Mouse (Mus musculus) CH12.LX (cell line): Measurements from ENCODE around the gene Kiz. TPM values are rescaled to one million over a fixed set of nuclear protein-coding genes. Genes with fewer than 3 reads are reported as not detected.

Experiments
- DNase-seq: peaks from one replicate; pipeline ENCODE4 v3.0.0-alpha.2; 2013; ENCODE audit errors: extremely low read depth
- H3K27ac ChIP-seq: 2 replicates; pipeline ENCODE4 v1.5.1; 2012; ENCODE audit warnings: low read depth, mild to moderate bottlenecking, control low read depth, moderate library complexity; ENCODE audit not compliant: insufficient read depth
- H3K27me3 ChIP-seq: replicated peaks from 2 replicates; pipeline ENCODE3; 2012; ENCODE audit warnings: inconsistent platforms
- H3K36me3 ChIP-seq, 2 experiments: replicated peaks in 1 of 2; 2 replicates each; pipeline versions ENCODE3 to v1.6.1; 2012; ENCODE audit warnings: inconsistent platforms in 1 of 2, low read length in 1 of 2, mild to moderate bottlenecking in 1 of 2, mixed read lengths in 1 of 2, moderate library complexity in 1 of 2; ENCODE audit not compliant: control insufficient read depth in 1 of 2, insufficient read depth in 1 of 2
- H3K4me1 ChIP-seq, 2 experiments: 2 replicates each; pipeline ENCODE4 v1.6.1; 2012; ENCODE audit warnings: inconsistent platforms in 1 of 2, moderate library complexity in 1 of 2; ENCODE audit not compliant: insufficient read depth in 2 of 2, control insufficient read depth in 1 of 2
- H3K4me2 ChIP-seq: 2 replicates; pipeline ENCODE4 v1.6.1; 2012; ENCODE audit warnings: low read depth, mild to moderate bottlenecking, control low read depth; ENCODE audit not compliant: poor library complexity, insufficient read depth, severe bottlenecking
- H3K4me3 ChIP-seq, 3 experiments: fragments of 150-350 bp in 1 of 3; sonication (generic) in 1 of 3; replicated peaks in 1 of 3; 2 replicates each; pipeline versions ENCODE3 to v1.5.1; 2011 to 2012; ENCODE audit warnings: low read depth in 2 of 3, low read length in 2 of 3, mild to moderate bottlenecking in 2 of 3, moderate library complexity in 2 of 3, control low read depth in 1 of 3, improper control_type of control experiment in 1 of 3, inconsistent platforms in 1 of 3, mixed read lengths in 1 of 3; ENCODE audit not compliant: poor library complexity in 1 of 3
- H3K79me2 ChIP-seq: replicated peaks from 2 replicates; pipeline ENCODE4 v1.6.1; 2012; ENCODE audit warnings: mild to moderate bottlenecking, moderate library complexity; ENCODE audit not compliant: control insufficient read depth, poor library complexity, insufficient read depth, severe bottlenecking; ENCODE audit errors: extremely low read depth
- H3K9ac ChIP-seq: 2 replicates; pipeline ENCODE4 v1.6.1; 2012; ENCODE audit warnings: low read depth, mild to moderate bottlenecking, control low read depth, moderate library complexity; ENCODE audit not compliant: insufficient read depth
- H3K9me3 ChIP-seq: replicated peaks from 2 replicates; pipeline ENCODE3; 2012; ENCODE audit warnings: low read length, inconsistent platforms, mixed read lengths
- BHLHE40 ChIP-seq: IDR thresholded peaks from 2 replicates; pipeline ENCODE4 v1.6.1; 2011; ENCODE audit warnings: mild to moderate bottlenecking, low read depth, low read length, improper control_type of control experiment
- CHD1 ChIP-seq: IDR thresholded peaks from 2 replicates; pipeline ENCODE4 v1.6.1; 2012; ENCODE audit warnings: low read depth, low read length, improper control_type of control experiment, inconsistent platforms
- CHD2 ChIP-seq: IDR thresholded peaks from 2 replicates; pipeline ENCODE4 v1.6.1; 2011; ENCODE audit warnings: low read length, improper control_type of control experiment
- CTCF ChIP-seq, 2 experiments: IDR thresholded peaks in 1 of 2; conservative IDR thresholded peaks in 1 of 2; 2 replicates each; pipeline ENCODE4 v1.5.1; 2011 to 2012; ENCODE audit warnings: low read depth in 2 of 2, low read length in 2 of 2, improper control_type of control experiment in 1 of 2, inconsistent platforms in 1 of 2, mild to moderate bottlenecking in 1 of 2, moderate library complexity in 1 of 2
- EP300 ChIP-seq: IDR thresholded peaks from 2 replicates; pipeline ENCODE4 v1.6.1; 2011; ENCODE audit warnings: low read length, improper control_type of control experiment
- ETS1 ChIP-seq: conservative IDR thresholded peaks from 2 replicates; pipeline ENCODE4 v1.6.1; 2012; ENCODE audit warnings: low read depth, mild to moderate bottlenecking, inconsistent platforms, low read length, improper control_type of control experiment, moderate library complexity
- HCFC1 ChIP-seq: IDR thresholded peaks from 2 replicates; pipeline ENCODE4 v1.6.1; 2012; ENCODE audit warnings: low read depth, mild to moderate bottlenecking, inconsistent platforms, low read length, improper control_type of control experiment
- JUN ChIP-seq: IDR thresholded peaks from 2 replicates; pipeline ENCODE4 v1.6.1; 2011; ENCODE audit warnings: low read depth, mild to moderate bottlenecking, low read length, improper control_type of control experiment, moderate library complexity; ENCODE audit not compliant: insufficient read depth
- JUND ChIP-seq: conservative IDR thresholded peaks from 2 replicates; pipeline ENCODE4 v1.6.1; 2011; ENCODE audit warnings: low read depth, low read length, improper control_type of control experiment
- KAT2A ChIP-seq: IDR thresholded peaks from 2 replicates; pipeline ENCODE4 v1.6.1; 2012; ENCODE audit warnings: low read length, improper control_type of control experiment, inconsistent platforms; ENCODE audit not compliant: insufficient replicate concordance
- MAFK ChIP-seq: IDR thresholded peaks from 2 replicates; pipeline ENCODE4 v1.6.1; 2011; ENCODE audit warnings: low read length, improper control_type of control experiment; ENCODE audit not compliant: insufficient replicate concordance
- MAZ ChIP-seq: IDR thresholded peaks from 2 replicates; pipeline ENCODE4 v1.6.1; 2012; ENCODE audit warnings: low read depth, mild to moderate bottlenecking, inconsistent platforms, low read length, improper control_type of control experiment, moderate library complexity
- MEF2A ChIP-seq: IDR thresholded peaks from 2 replicates; pipeline ENCODE4 v1.6.1; 2014; ENCODE audit warnings: low read depth, mild to moderate bottlenecking, inconsistent platforms, low read length, improper control_type of control experiment, borderline replicate concordance
- MXI1 ChIP-seq: IDR thresholded peaks from 2 replicates; pipeline ENCODE4 v1.6.1; 2011; ENCODE audit warnings: mild to moderate bottlenecking, low read depth, low read length, improper control_type of control experiment
- NELFE ChIP-seq: IDR thresholded peaks from 2 replicates; pipeline ENCODE4 v1.6.1; 2011; ENCODE audit warnings: low read depth, low read length, improper control_type of control experiment
- NRF1 ChIP-seq: IDR thresholded peaks from 2 replicates; pipeline ENCODE4 v1.6.1; 2014; ENCODE audit warnings: low read depth, mild to moderate bottlenecking, inconsistent platforms, low read length, improper control_type of control experiment, moderate library complexity
- PAX5 ChIP-seq: IDR thresholded peaks from 2 replicates; pipeline ENCODE4 v1.6.1; 2012; ENCODE audit warnings: low read length, inconsistent platforms, mixed read lengths
- POLR2A ChIP-seq: IDR thresholded peaks from 2 replicates; pipeline ENCODE4 v1.6.1; 2011; ENCODE audit warnings: low read depth, mild to moderate bottlenecking, improper control_type of control experiment, low read length
- RCOR1 ChIP-seq: conservative IDR thresholded peaks from 2 replicates; pipeline ENCODE4 v1.6.1; 2012; ENCODE audit warnings: low read depth, mild to moderate bottlenecking, inconsistent platforms, low read length, improper control_type of control experiment
- SIN3A ChIP-seq: IDR thresholded peaks from 2 replicates; pipeline ENCODE4 v1.6.1; 2012; ENCODE audit warnings: low read length, improper control_type of control experiment, inconsistent platforms
- TCF12 ChIP-seq: IDR thresholded peaks from 2 replicates; pipeline ENCODE4 v1.6.1; 2014; ENCODE audit warnings: low read depth, mild to moderate bottlenecking, inconsistent platforms, low read length, improper control_type of control experiment
- UBTF ChIP-seq: IDR thresholded peaks from 2 replicates; pipeline ENCODE4 v1.6.1; 2012; ENCODE audit warnings: low read depth, mild to moderate bottlenecking, inconsistent platforms, low read length, improper control_type of control experiment, moderate library complexity
- USF2 ChIP-seq: conservative IDR thresholded peaks from 2 replicates; pipeline ENCODE4 v1.6.1; 2011; ENCODE audit warnings: low read depth, low read length, improper control_type of control experiment
- ZKSCAN1 ChIP-seq: IDR thresholded peaks from 2 replicates; pipeline ENCODE4 v1.6.1; 2012; ENCODE audit warnings: low read depth, inconsistent platforms, low read length, improper control_type of control experiment, borderline replicate concordance
- ZMIZ1 ChIP-seq: IDR thresholded peaks from 2 replicates; pipeline ENCODE4 v1.6.1; 2012; ENCODE audit warnings: low read depth, mild to moderate bottlenecking, inconsistent platforms, low read length, improper control_type of control experiment
- ZNF384 ChIP-seq: IDR thresholded peaks from 2 replicates; pipeline ENCODE4 v1.6.1; 2012; ENCODE audit warnings: low read depth, low read length, improper control_type of control experiment, inconsistent platforms
- dilution Hi-C: fragments of 300-500 bp; cut with MboI; formaldehyde crosslinking; loops from 2 replicates; pipeline ENCODE4 v1.14.3; 2020; ENCODE audit warnings: low sequenced_read_pairs; ENCODE audit not compliant: extremely low pct_unique_long_range_greater_than_20kb, extremely low pct_ligation_motif_present
- in situ Hi-C: fragments of 300-500 bp; cut with MboI; formaldehyde crosslinking; loops from 3 replicates; pipeline ENCODE4 v1.14.3; 2019; ENCODE audit warnings: low sequenced_read_pairs, low pct_ligation_motif_present, low pct_unique_long_range_greater_than_20kb, mixed read lengths
- polyA plus RNA-seq: library from polyadenylated mRNA; unstranded; fragments of >175 nt; gene quantifications from 2 replicates; pipeline ENCODE4 v1.2.1, GENCODE M21; 2012; ENCODE audit warnings: low read depth; ENCODE audit not compliant: insufficient read length
- total RNA-seq, 2 experiments: library from RNA; depleted of rRNA; stranded (reverse); fragments of 300-350 nt in 1 of 2; fragments of >200 nt in 1 of 2; gene quantifications; 2 replicates each; pipeline ENCODE4 v1.2.3; 2012 to 2014

Kiz gene
- total and polyA plus RNA-seq, 3 experiments, result 11.2 to 14.1 (median 13.0) TPM

GRCm38 (mm10) chr2:146833222-146834063, 22.2 kb upstream of the Kiz start:
- H3K4me1 ChIP-seq, result no peaks in the 10 kb centered on the region
- H3K27me3 ChIP-seq, result no peaks in the 10 kb centered on the region
- no peak overlapping the region for H3K4me2 ChIP-seq
- DNase-seq, result no peak
- dilution Hi-C loops, result no loop called here
- H3K36me3 ChIP-seq, result no peaks in the 10 kb centered on the region
- H3K9ac ChIP-seq, result no peak overlapping the region
- H3K4me3 ChIP-seq, result no peak overlapping the region
- H3K27ac ChIP-seq, result no peak overlapping the region
- no peaks in the 10 kb centered on the region for H3K79me2 ChIP-seq
- TF ChIP-seq NRF1 (no peak), EP300 (no peak), RCOR1 (no peak), MEF2A (no peak), PAX5 (no peak), MXI1 (no peak), JUN (no peak), MAFK (no peak), CHD1 (no peak), TCF12 (no peak), CTCF (conservative IDR thresholded peaks at IDR 0.05 in 1 of 2, IDR thresholded peaks at IDR 0.05 in 1 of 2; ENCODE audit: low read depth in 2 of 2, low read length in 2 of 2) (no peak), SIN3A (no peak), ZNF384 (no peak), USF2 (no peak), ETS1 (no peak), MAZ (no peak)
- no peaks in the 10 kb centered on the region for H3K9me3 ChIP-seq
- in situ Hi-C loops, result no loop called here

- no peaks in the 10 kb centered on the region for H3K79me2 ChIP-seq
- H3K27ac ChIP-seq, result no peak overlapping the region
- in situ Hi-C loops, result no loop called here
- TF ChIP-seq CTCF (conservative IDR thresholded peaks at IDR 0.05 in 1 of 2, IDR thresholded peaks at IDR 0.05 in 1 of 2; ENCODE audit: low read depth in 2 of 2, low read length in 2 of 2) (no peak), USF2 (no peak), HCFC1 (no peak), KAT2A (no peak), MXI1 (no peak), POLR2A (no peak), BHLHE40 (no peak), UBTF (no peak), MAZ (no peak), ZKSCAN1 (no peak), JUND (no peak), EP300 (no peak), ZNF384 (no peak), CHD2 (no peak), ETS1 (no peak), ZMIZ1 (no peak), MAFK (no peak), NELFE (no peak), PAX5 (no peak)
- no peak overlapping the region for H3K9ac ChIP-seq
- no peak overlapping the region for H3K4me3 ChIP-seq
- dilution Hi-C loops, result no loop called here
- no peaks in the 10 kb centered on the region for H3K9me3 ChIP-seq
- no peak for DNase-seq
- H3K27me3 ChIP-seq, result no peaks in the 10 kb centered on the region
- no peak overlapping the region for H3K4me2 ChIP-seq
- H3K4me1 ChIP-seq, result no peaks in the 10 kb centered on the region
- H3K36me3 ChIP-seq, result no peaks in the 10 kb centered on the region
Observed at GRCm38 (mm10) chr2:146834064-146834313, 21.7 kb upstream of the Kiz start.
